Mouse (Mus musculus) monocyte, adult 5-6 weeks (primary cell): ENCODE measurements around the gene Ift52. TPM values are rescaled to one million over a fixed set of nuclear protein-coding genes. Genes with fewer than 3 reads are reported as not detected.
"Not testable (repeated sequence)": the region's sequence is repeated elsewhere in the genome, so short reads cannot be mapped to it uniquely, and the experiment has no call there.

Experiments used
- ATAC-seq: fragments of 153-309, 156-312 bp; replicated peaks from 2 replicates; pipeline ENCODE4 v1.8.0; 2017; ENCODE audit warnings: mild to moderate bottlenecking; ENCODE audit not compliant: low TSS enrichment, insufficient number of reproducible peaks, severe bottlenecking, poor library complexity, low FRiP score
- total RNA-seq: library from RNA; stranded (forward); fragments of 200-1000, 200-491, 200-594 nt; gene quantifications from 3 replicates; pipeline ENCODE4 v1.2.3, GENCODE M21; 2017

Gene Ift52
- total RNA-seq, 1 experiment from 2014 or later, result 34.8 TPM

DNA sequence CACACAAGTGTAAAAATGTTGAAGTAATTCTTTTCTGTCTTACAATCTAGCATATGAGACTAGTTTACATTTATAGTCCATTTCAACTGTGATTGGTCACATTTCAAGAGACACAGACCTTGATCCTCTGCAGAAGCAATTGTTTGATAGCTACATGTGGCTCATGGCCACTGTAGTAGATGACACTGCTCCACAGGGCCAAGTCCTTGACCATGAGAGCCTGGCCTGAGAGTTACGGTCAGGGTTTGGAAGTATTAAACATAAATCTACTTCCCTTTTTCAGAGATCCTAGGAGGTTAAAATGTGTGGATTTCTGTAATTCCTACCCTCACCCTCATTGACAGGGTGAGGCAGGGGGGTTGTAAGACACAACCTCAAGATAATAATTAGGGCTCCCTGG is 16.1 kb upstream of the Ift52 start:
- no peak for ATAC-seq

GRCm38 (mm10) chr2:163007299-163007698 is 9.9 kb upstream of the Ift52 start:
- ATAC-seq, result no peak

DNA sequence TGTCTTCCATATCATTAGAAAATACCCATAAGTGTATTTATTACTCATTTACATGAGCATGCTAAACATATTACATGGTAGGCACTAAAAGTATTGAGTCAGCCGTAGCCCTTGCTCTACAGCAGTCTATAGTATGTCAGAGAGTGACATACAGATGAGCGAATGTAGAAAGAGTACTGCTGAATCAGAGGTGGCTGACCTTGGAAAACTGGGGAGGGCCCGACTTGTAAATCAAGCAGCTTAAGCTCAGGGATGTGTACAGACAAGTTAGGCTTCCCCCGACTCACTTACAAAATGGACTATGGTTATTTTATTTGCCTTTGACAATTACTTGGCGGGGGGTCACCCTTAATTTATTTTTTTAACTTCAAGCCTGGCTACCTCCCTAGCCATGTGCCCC is 14.1 kb downstream of the Ift52 start:
- ATAC-seq, result no peak

GRCm38 (mm10) chr2:163031757-163032156 is 14.6 kb downstream of the Ift52 start:
- no peak for ATAC-seq

DNA sequence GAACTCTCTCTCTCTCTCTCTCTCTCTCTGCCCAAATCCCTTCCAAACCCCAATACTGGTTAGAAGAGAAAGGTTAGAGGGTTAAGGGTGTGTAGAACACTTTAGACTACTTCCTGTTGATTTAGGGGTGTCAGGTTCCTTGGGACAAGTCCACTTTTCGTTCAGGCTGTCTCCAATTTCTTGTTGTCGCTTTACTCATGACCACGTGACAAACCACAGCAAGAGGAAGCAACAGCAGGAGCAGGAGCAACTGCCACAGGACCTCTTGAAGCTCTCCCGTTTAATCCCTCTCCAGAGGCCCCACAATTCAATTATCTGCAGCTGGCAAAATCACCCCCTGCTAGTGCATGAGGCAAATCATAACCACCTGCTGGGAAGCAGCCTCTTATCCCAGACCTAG is 15.5 kb downstream of the Ift52 start:
- ATAC-seq, result no peak

GRCm38 (mm10) chr2:163039940-163040339 is 22.8 kb downstream of the Ift52 start:
- ATAC-seq, result no peak

- peak; percentile 62; the same call in 1 of the 2 replicates for ATAC-seq
Measured at GRCm38 (mm10) chr2:163048125-163048524, 31.0 kb downstream of the Ift52 start.

DNA sequence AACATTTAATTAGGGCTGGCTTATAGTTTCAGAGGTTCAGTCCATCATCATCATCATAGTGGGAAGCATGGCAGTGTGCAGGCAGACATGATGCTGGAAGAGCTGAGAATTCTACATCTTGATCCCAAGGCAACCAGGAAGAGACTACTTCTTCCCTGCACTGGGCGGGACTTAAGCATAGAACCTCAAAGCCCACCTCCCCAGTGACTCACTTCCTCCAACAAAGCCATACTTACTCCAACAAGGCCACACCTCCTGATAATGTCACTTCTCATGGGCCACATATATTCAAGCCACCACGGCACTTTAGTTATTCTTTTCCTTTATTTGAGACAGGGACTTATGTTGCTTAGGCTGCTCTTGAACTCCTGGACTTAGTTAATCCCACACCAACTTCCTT is 32.0 kb downstream of the Ift52 start:
- no peak for ATAC-seq

GRCm38 (mm10) chr2:163051691-163052090 is 34.5 kb downstream of the Ift52 start:
- ATAC-seq, result no peak

DNA sequence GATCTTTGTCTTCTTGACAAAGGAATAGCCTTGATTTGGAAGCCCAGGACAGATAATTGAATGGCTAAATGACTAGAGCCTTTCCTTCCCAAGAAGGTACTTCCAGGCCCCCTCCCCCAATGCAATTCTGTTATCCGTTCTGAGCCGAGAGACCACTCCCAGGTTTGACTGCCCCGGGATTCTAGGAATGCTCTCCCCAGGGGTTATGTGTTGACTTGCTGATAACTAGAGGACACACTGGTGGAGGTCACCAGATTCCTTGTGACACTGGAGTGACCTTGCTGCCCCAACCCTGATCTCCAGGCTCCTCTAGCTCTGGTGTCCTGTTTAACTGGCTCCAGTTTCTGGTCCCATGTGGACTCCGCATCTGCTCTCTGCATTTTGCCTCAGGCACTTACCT is 34.9 kb downstream of the Ift52 start:
- no peak for ATAC-seq

GRCm38 (mm10) chr2:163052826-163053225 is 35.7 kb downstream of the Ift52 start:
- no peak for ATAC-seq

DNA sequence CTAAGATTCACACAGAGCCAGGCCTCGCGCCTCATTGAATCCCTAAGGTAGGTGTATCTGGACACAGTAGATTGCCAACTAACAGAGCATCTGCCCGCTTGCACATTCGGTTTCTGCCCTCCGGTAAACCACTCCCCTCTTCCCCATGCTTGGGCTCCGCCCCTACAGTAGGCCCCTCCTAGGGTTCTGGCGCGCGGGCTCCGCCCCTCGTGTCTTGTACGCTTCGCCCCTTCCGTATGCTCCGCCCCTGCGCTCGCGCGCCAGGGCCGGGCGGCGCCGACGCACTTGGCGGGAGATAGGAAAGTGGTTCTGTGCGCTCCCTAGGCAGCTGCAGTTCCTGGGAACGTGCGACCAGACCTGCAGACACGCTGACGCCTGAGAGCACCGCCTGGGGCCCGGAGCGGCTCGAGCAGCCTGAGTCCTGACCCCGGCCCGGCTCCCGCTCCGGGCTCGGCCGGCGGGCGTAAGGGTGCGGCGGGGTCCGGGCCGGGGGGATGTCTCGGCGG is 37.2 kb downstream of the Ift52 start, which contains the start of gene Mybl2:
Gene Mybl2, plus strand, starts transcription at position 353 of the 506 bp plus-strand sequence.
- ATAC-seq, result peak; percentile 99

DNA sequence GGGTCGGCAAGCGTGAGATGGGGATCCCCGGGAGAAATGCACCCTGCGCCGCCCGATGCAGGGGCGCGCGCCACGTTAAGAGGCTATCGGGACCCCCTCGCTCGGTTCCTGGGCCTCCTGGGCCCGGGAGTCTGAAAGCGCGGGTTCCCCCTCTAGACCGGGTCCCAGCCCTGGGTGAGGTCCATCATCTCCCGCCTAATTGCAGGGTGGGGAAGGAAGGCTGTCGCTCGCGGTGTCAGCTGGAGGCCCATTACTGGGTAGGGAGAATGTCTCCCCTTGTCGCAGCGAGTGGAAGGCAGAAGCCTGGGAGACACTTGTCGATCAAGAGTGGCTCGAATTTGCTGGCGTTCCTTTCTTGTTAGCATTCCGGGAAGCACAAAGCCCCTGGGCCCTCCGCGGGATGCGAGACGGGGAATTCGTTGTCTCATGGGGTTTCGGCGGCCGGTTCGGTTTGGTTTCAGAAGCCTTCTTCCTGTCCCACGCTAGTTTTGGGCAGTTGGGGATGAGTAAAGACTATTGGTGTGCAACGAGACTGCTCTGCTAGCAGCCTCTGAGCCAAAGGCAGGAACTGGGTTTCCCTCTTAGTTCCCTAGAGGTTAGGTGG is 37.8 kb downstream of the Ift52 start:
- no peak for ATAC-seq

- ATAC-seq, result no peak
Measured at GRCm38 (mm10) chr2:163055715-163056114, 38.6 kb downstream of the Ift52 start.

DNA sequence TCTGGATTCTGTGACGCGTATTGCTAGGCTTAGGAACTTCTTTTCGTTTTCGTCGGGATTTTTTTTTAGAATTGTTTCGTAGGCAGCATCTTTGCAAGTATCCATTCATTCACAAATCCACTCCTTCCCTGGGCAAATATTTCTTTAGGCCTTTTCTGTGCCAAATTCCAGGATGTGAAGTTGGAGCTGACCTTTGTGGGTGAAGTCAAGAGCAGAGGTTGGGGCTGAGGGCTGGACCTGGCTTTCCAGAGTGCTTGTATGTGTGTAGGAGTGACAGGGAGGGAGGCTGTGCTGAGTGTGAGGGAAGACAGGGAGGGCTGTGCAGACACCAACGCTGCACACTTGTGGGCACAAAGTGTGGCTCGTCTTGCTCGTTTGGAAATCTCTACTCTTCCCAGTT is 39.4 kb downstream of the Ift52 start:
- no peak for ATAC-seq

- not testable (repeated sequence) for ATAC-seq
Measured at GRCm38 (mm10) chr2:163058981-163059380, 41.8 kb downstream of the Ift52 start.

- no peak for ATAC-seq
Measured at GRCm38 (mm10) chr2:163060630-163061029, 43.5 kb downstream of the Ift52 start.

- ATAC-seq, result no peak
Measured at GRCm38 (mm10) chr2:163061203-163062118, 44.3 kb downstream of the Ift52 start.

DNA sequence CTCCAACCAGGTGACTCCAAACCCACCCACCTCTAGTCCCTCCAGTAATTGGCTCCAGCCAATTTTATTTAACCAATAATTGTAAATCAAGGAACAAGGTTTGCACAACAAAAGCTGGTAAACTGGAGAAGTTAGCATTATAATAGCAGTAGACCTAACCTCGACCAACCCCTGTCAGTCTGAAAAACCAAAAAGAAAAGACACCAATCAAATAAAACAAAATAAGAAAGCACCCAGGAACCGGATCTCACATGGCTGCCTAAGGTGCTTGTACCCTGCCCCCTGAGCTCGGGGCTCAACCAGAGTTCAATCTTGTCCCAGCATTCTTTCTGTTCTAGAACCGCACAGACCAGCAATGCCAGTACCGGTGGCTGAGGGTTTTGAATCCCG is 45.0 kb downstream of the Ift52 start:
- no peak for ATAC-seq

GRCm38 (mm10) chr2:163066326-163066725 is 49.2 kb downstream of the Ift52 start:
- ATAC-seq, result no peak
